Mouse (Mus musculus) brain, adult 10 weeks (tissue): ENCODE data around the gene Alox5. TPM values are rescaled to one million over a fixed set of nuclear protein-coding genes. Genes with fewer than 3 reads are reported as not detected.

ENCODE experiments used
- polyA plus RNA-seq: library from polyadenylated mRNA; stranded (reverse); fragments of 350-450 nt; fragmentation: Illumina TruSeq; extraction: RNeasy Lipid Tissue Mini Kit (QIAGEN cat#74804); gene quantifications from one replicate; pipeline ENCODE4 v1.2.3, GENCODE M21; 2015; ENCODE audit warnings: low read depth, low replicate concordance

Alox5 gene
- 1.4 TPM for polyA plus RNA-seq

DNA sequence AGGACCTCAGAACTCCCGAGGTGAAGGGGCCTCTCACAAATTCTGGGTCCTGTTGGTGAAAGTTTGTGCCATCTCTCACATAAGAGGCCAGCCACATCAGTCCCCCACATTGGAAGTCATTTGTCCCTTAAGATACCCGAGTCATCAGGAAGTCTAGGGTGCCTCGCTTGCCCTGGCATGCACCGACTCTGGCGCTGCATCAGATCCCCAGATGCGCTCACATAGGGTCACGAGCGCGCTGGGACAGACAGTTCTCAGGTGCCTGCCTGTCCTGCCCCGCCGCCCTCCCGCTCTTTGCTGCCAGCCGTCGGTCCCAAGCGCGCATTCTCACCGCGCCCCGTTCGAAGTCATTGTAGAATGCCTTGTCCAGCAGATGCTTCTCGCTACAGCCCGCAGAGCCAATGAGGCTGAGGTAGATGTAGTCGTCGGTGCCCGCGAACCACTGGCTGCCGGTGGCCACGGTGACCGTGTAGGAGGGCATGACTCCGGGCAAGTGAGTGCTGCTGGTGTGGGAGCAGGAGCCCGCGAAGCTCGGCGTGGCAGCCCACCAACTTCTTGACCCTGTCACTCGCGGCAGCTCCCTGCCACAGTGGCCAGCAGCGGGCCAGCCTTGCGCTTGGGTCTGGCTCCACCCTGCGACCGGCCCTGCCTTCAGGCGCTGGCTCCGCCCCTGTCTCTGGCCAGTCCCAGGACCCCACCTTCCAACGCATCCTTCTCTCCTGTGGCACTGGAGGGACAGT lies at the start of gene Alox5:
TSS of gene Alox5 (minus strand) at position 635 of the 740 bp plus-strand sequence.

DNA sequence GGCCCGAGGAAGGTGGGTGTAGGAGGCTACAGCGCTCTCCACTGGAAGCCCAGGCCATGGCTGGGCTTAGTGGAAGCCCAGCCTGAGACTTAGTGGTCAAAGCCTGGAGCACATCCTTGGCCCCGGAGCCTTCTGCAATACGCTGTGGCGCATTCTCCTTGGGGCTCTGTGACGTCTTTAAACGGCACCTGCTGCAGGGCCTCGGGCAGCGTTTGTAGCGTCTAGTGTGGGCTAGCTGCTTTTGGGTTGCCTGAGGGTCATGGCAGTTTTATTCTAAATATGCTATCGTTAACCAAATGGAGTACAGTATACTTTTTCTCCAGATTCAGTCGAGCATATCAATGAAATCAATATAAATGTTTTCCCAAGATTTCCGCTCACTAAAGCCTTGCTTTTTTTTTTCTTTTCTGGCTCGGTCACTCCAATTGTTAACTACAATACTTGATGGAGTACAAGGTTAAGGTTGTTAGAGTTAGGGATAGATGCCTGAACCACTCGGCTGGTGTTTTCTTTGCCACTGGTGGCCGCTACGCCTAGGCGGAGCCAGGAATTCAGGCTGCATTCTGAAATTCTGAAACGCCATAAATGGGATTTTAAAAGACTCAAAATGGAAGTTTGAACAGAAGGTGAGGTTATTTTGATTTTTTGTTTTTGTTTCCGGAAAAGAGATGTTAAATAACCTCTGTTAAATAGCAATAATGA lies 45.5 kb upstream of the Alox5 start, which contains the start of gene Olfr212:
TSS of gene Olfr212 (plus strand) at position 215 of the 702 bp plus-strand sequence.

DNA sequence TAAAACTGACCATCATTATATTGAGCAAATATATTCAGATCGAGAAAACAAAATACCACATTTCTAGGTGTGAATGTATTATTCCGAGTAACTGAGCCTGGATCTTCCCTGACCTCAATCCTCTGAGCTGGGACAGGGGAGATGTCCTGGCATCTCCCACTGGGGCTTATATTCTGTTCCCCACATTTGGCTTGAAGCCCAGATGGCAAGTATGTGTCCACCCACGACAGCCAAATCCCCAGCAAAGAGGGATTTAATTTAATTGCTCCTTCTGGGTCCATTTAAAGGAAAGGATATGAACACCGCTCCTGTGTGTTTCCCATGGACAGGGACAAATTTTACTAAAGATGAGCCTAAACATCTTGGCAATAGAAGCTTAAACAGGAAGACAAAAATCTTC lies 27.8 kb upstream of the Alox5 start, which contains the start of gene Olfr211:
TSS of gene Olfr211 (plus strand) at position 301 of the 400 bp plus-strand sequence.

Other genes with a start within 250 kb of the Alox5 start
- 6.3 TPM for gene Zfand4, start 197.0 kb downstream of the Alox5 start, polyA plus RNA-seq
- gene March8, start 123.2 kb downstream of the Alox5 start, polyA plus RNA-seq = 54.7 TPM
- not detected for gene Olfr211, start 27.9 kb upstream of the Alox5 start, polyA plus RNA-seq
- gene Olfr212, start 45.3 kb upstream of the Alox5 start, polyA plus RNA-seq = not detected
- not detected for gene Olfr213, start 77.3 kb upstream of the Alox5 start, polyA plus RNA-seq
- not detected for gene Gm5580, start 90.0 kb upstream of the Alox5 start, polyA plus RNA-seq
- gene Olfr214, start 93.1 kb upstream of the Alox5 start, polyA plus RNA-seq = not detected
- gene Olfr215, start 123.0 kb upstream of the Alox5 start, polyA plus RNA-seq = not detected
- gene Zfp422, start 167.8 kb upstream of the Alox5 start, polyA plus RNA-seq = 28.3 TPM
- 4.2 TPM for gene Depp1, start 189.4 kb upstream of the Alox5 start, polyA plus RNA-seq
- 7.2 TPM for gene Rassf4, start 212.8 kb upstream of the Alox5 start, polyA plus RNA-seq